Mouse (Mus musculus) neural tube, embryonic 10.5 days (tissue): ENCODE data around the gene Hoxd4.

Source experiments
- DNase-seq: peaks from one replicate; pipeline ENCODE4 v3.0.0-alpha.2; 2017; ENCODE audit warnings: low spot score; ENCODE audit errors: extremely low spot score

Gene Hoxd4

DNA sequence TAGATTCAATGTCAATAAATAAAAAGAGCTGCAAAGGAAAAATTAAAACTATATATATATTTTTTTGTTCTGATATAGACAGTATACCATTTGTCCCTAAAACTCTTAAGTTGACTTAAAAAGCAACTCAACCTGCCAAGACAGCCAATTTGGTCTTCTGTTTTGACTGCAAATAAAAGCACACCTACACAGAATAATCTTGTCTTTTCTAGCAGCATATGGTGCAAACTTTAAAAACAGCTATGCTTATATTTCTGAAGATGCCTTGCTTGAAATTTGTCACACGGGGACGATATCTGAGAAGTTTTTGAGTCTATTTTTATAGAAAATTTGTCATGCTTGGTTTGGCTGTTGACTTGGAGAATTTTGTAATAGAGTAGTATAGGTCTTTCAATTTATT lies 62.6 kb downstream of the Hoxd4 start:
- DNase-seq, result no peak

DNA sequence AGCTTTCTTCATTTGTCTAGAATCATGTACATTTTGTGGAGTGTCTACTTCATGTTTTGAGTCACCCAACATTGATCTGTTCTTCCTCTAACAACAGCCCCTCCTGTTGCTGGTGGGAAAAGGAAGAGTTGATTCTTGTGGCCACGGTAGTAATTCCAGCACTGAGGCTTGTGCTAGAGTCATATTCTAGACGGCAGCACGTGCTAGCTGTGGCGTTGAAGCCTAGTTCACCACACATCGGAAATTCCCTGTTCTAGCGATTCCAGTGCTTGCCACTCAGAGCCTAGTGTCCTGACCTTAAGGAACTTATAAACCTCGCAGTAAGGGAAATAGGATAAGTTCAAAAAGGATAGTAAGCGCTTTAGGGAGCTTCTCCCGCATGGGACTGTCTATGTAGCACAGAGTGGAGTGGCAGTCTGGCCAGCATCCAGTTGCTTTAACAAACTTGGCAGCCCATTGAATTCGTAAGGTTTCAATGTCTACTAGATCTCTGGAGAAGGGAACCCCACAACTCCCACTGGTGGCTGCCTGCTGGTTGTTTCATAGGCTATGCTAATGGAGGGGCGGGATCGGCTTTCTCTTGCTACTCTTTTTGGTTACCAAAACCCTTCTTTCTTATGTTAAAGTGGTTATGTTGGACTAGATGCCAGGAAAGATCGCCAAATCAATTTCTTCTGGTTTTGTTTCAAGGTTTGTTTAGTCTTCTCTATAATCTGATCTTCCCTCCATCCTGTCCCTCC lies 66.0 kb downstream of the Hoxd4 start:
- no peak for DNase-seq
